Mouse (Mus musculus) heart, postnatal 0 days (tissue): ENCODE measurements at regions not wholly inside any gene's neighbourhood (a gene's known extent, or its start where the extent isn't known, plus 50 kb on each side); places are given as distances from the start of the nearest gene placed in this dataset.

ENCODE experiments used
- CTCF ChIP-seq: IDR thresholded peaks from 2 replicates; pipeline ENCODE4 v1.5.1; 2016; ENCODE audit warnings: antibody characterized with exemption, control low read depth, low read depth
- EP300 ChIP-seq: IDR thresholded peaks from 2 replicates; pipeline ENCODE4 v1.6.1; 2016; ENCODE audit warnings: antibody characterized with exemption, low read depth

- no peak for TF ChIP-seq CTCF
- TF ChIP-seq EP300, result no peak
Observed at GRCm38 (mm10) chr3:51097362-51097761, 126.9 kb upstream of the Noct start.
